Mouse (Mus musculus): ENCODE measurements around the gene Cdh23. TPM values are rescaled to one million over a fixed set of nuclear protein-coding genes. Genes with fewer than 3 reads are reported as not detected.

Cdh23 gene
- polyA plus RNA-seq, 1 experiment from 2014 or later: 0.73 TPM

DNA sequence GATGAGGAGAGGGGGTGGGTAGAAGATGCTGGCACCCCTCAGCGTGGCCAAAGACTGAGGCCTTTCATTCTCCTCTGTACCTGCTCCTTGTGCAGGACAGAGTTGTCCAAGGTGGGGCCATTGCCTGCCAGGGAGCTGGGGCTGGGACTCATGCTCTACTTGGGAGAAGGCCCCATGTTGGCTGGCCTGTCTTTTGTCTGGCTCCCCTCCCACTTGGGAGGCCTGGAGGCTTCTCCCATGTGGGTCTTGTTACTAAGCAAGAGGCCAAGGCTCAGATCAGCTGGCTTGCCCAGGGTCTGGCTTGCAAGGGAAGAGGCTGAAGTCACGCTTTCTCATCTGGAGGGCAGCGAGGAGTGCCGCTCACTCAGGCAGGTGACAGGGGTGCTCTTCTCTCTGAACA, 338.8 kb downstream of the Cdh23 start:
- peaks cover 41% of the 10 kb centered on the region for H3K4me1 ChIP-seq
- no peaks in the 10 kb centered on the region for H3K36me3 ChIP-seq
- WGBS: 87% methylated on average over 4 of the region's 4 CpGs
- H3K27ac ChIP-seq (replicated peaks): no peak overlapping the region
- H3K9ac ChIP-seq: no peak overlapping the region
- no peak overlapping the region for H3K4me2 ChIP-seq (replicated peaks)
- no peak for ATAC-seq (ENCODE audit: insufficient number of reproducible peaks, low FRiP score, low TSS enrichment, low read depth)
- H3K27me3 ChIP-seq: no peaks in the 10 kb centered on the region
- no peaks in the 10 kb centered on the region for H3K9me3 ChIP-seq (replicated peaks)
- H3K4me3 ChIP-seq (replicated peaks): no peak overlapping the region

DNA sequence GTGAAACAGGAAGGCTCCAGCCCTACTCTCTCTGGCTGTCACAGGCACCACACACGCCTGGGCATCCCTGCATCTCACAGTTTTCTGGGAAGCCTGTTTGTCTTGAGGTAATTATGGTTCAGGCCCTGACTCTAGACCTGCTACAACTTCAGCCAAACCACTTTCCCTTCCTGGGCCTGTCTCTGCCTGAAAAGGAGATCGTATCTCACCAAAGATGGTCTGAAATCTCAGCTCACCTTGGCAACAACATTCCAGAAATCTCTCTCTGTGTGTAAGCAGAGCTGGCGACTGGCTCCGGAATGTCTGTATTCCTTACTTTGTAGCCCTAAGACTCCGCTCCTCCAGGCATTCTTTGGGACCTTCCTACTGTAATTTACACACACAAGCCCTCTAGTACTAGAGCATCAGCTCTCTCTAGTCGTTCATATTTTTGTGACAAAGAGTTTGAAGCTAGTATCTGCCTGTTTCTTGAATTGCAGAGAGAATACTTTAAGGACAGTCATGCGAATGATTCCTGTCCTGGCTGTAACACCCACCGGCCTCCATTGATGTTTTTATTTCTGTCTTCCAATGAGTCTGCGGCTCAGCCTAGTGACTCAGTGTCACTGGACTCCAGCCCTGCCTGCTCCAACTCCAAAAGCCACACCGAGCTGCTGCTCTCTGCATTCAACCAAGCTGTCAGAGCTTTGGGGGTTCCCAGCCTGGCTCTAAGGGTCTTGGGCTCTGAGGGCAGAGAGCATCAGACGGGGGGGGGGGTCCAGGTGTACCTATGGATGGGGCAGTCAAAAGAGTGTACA, 341.2 kb downstream of the Cdh23 start:
- peak overlapping the region; percentile 68 for H3K27ac ChIP-seq (replicated peaks)
- no peak overlapping the region for H3K9ac ChIP-seq
- no peak overlapping the region for H3K4me2 ChIP-seq (replicated peaks)
- H3K36me3 ChIP-seq: no peaks in the 10 kb centered on the region
- no peak for ATAC-seq (ENCODE audit: insufficient number of reproducible peaks, low FRiP score, low TSS enrichment, low read depth)
- 51% methylated on average over 11 of the region's 11 CpGs for WGBS
- no peaks in the 10 kb centered on the region for H3K9me3 ChIP-seq (replicated peaks)
- no peaks in the 10 kb centered on the region for H3K27me3 ChIP-seq
- no peak overlapping the region for H3K4me3 ChIP-seq (replicated peaks)
- H3K4me1 ChIP-seq: peaks cover 48% of the 10 kb centered on the region

DNA sequence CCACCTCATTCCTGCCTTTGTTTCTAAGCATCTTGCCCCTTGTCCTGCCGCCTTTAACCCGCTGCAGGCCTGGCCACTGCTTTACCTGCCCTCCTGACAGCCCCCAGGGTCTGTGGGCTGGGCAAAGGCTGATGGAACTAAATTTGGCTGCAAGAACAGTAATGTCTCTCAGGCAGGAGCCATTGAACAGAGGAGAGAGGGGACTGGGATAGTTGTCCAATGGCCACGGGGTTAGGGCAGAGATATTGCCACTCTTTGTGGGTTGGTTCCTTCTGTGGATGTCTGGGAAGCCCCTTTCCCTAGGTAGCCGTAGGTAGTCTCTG, 342.3 kb downstream of the Cdh23 start:
- Histone ChIP-seq H3K27ac (replicated peaks) (peak overlapping the region; percentile 28; the same call in 1 of the 2 replicates), H3K27me3 (no peaks in the 10 kb centered on the region), H3K9me3 (replicated peaks) (no peaks in the 10 kb centered on the region), H3K4me3 (replicated peaks) (no peak overlapping the region), H3K4me1 (peaks cover 58% of the 10 kb centered on the region), H3K4me2 (replicated peaks) (no peak overlapping the region), H3K36me3 (no peaks in the 10 kb centered on the region), H3K9ac (no peak overlapping the region)
- 88% methylated on average over 4 of the region's 4 CpGs for WGBS
- no peak for ATAC-seq (ENCODE audit: insufficient number of reproducible peaks, low FRiP score, low TSS enrichment, low read depth)

DNA sequence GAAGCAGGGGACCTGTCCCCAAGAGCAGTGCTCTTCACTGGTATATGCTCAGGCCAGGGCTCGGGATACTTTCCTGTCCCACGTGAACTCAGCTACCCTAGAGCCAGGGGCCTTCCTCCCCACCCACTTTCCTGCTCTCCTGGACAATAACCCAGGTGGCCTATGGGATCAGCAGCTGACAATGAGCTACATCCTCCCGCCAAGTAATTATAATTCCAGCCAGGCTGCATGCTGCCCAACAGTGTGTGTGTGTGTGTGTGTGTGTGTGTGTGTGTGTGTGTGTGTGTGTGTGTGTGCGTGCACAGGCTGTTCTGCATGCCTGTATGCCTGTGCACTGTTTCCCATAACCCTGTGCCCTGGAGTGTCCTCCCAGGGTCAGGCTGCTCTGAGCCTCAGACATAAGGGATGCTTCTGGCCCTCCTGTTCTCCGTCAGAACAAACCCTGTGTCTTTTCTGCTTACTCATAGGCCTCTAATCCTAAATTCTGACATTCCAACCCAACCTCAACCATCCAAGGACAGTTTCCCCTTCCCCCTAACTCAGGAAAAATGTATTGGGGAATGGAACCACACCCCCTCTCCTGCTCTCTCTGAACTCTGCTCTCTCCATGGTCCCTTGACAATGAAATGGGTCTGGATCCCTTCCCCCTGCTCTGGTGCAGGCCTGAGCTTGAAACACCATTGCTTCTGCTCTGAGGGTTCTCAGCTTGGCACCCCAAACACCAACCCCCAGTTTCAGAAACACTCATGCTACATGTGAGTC, 342.9 kb downstream of the Cdh23 start:
- Histone ChIP-seq H3K9me3 (replicated peaks) (no peaks in the 10 kb centered on the region), H3K4me1 (peaks cover 61% of the 10 kb centered on the region), H3K36me3 (no peaks in the 10 kb centered on the region), H3K4me2 (replicated peaks) (no peak overlapping the region), H3K4me3 (replicated peaks) (no peak overlapping the region), H3K9ac (no peak overlapping the region), H3K27me3 (no peaks in the 10 kb centered on the region), H3K27ac (replicated peaks) (peak overlapping the region; percentile 28; the same call in 1 of the 2 replicates)
- 52% methylated on average over 5 of the region's 5 CpGs for WGBS
- no peak for ATAC-seq (ENCODE audit: insufficient number of reproducible peaks, low FRiP score, low TSS enrichment, low read depth)

DNA sequence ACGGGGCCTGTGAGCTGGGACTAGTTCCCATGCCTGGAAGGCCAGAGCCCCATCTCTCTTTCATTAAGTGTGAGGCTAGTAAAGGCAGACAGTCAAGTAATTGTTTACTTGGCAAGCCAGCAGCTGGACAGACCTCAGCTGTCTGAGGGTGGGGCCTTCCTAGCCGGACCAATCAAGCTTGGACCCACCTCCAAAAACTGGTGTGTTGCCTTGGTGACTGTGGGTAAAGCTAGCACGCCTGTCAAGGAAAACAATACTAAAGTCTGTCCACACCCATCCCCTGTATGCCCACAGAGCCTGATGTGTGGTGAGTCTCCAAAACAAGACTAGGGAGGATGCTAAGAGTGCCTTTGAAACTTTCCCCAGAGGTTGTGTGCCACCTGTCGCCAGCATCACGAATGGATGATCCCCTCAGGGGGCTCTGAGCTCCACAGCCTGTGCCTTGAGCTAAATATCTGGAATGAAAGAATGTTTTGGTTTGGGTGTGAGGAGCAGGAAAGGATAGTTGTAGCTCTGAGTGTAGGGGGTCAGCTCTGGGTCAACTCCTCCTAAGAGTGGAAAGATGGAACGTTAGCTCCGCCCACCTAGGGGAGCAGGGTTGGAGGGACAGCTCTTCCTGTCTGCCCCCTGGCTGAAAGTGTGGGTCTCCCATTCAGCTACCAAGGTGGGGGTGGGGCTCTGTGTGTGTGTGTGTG, 344.4 kb downstream of the Cdh23 start:
- Histone ChIP-seq H3K27me3 (no peaks in the 10 kb centered on the region), H3K9me3 (replicated peaks) (no peaks in the 10 kb centered on the region), H3K4me2 (replicated peaks) (no peak overlapping the region), H3K9ac (no peak overlapping the region), H3K36me3 (no peaks in the 10 kb centered on the region), H3K27ac (replicated peaks) (peak overlapping the region; percentile 65), H3K4me1 (peaks cover 60% of the 10 kb centered on the region), H3K4me3 (replicated peaks) (no peak overlapping the region)
- peak; percentile 69; the same call in 1 of the 2 replicates for ATAC-seq (ENCODE audit: insufficient number of reproducible peaks, low FRiP score, low TSS enrichment, low read depth)
- 18% methylated on average over 7 of the region's 7 CpGs for WGBS

DNA sequence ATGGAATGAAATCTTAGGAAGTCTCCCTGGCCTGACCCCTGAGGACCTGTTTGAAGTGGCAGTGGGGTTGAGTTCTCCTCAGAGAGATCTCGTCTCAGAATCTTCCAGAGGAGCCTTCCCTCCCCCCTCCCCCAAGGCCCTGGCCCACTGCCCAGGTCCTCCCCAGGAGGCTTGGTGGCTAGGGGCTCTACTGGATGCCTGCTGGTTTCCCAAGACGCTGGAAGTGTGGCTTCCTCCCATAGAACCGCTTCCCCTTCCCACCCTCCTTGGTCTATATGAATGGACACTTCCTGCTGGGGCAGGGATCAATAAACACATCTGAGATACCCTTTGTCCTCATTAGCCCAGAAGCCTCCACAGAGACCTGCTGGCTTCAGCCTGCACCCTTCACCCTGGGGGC, 345.0 kb downstream of the Cdh23 start:
- Histone ChIP-seq H3K9ac (no peak overlapping the region), H3K4me2 (replicated peaks) (no peak overlapping the region), H3K36me3 (no peaks in the 10 kb centered on the region), H3K4me1 (peaks cover 66% of the 10 kb centered on the region), H3K27me3 (peaks cover 3% of the 10 kb centered on the region; the same call in 1 of the 2 replicates), H3K4me3 (replicated peaks) (no peak overlapping the region; the same call in 1 of the 2 replicates), H3K27ac (replicated peaks) (peak overlapping the region; percentile 65), H3K9me3 (replicated peaks) (no peaks in the 10 kb centered on the region)
- WGBS: 14% methylated on average over 3 of the region's 3 CpGs
- no peak for ATAC-seq (ENCODE audit: insufficient number of reproducible peaks, low FRiP score, low TSS enrichment, low read depth)

DNA sequence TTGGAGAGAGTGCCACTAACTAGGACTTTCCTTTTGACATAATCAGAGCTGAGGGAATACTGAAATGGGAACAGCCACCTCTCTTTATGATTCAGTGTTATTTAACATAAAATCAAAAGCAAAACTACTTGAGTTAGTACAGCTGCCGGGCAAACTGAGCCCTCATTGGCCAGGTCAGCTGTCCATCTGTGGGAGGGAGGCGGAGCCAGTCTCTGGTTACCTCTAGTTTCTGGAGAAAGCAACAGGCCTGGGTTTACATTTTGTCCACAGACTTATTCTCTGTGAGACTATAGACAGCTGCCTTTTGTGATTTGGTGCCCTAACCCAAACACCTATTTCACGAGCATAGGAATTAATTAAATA, 345.5 kb downstream of the Cdh23 start:
- H3K4me2 ChIP-seq (replicated peaks): peak overlapping the region; percentile 34
- WGBS: 28% methylated on average over 3 of the region's 3 CpGs

DNA sequence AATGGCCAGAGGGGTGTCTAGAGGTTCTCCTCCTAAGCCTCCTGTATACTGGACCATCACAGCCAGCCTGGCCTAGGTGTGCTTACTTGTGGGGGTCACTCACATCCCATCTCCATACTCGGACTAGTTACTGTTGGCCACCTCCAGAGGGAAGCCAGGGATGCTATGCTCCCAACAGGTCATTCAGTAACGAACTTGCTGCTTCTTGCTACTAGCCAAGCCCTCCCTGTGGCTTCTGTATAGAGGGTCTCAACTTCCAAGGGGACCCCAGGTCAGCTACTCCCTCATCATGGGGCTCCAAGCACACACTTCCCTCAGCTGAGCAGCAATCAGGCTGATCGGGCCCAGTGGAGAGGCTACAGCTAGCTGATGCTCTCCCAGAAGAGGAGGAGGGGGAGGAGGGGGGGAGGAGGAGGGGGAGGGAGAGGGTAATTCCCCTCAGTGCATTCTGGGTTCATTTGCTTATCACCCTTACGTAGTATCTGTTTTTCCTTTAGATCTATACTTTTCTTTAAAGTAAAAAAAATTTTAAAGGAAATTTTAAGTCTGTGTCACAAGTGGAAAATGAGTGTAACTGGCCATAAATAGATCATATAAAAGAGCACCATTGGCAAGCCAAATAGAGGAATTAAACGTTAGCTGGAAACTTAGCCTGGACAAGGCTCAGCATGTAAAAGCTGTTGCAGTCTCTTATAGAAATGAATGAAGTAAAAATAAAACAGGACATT, 346.0 kb downstream of the Cdh23 start:
- 44% methylated on average over 5 of the region's 5 CpGs for WGBS
- Histone ChIP-seq H3K4me3 (replicated peaks) (peak overlapping the region; percentile 31), H3K4me1 (peaks cover 68% of the 10 kb centered on the region), H3K9ac (no peak overlapping the region), H3K9me3 (replicated peaks) (no peaks in the 10 kb centered on the region), H3K27me3 (peaks cover 4% of the 10 kb centered on the region; the same call in 1 of the 2 replicates), H3K4me2 (replicated peaks) (peak overlapping the region; percentile 34), H3K27ac (replicated peaks) (peak overlapping the region; percentile 65; the same call in 1 of the 2 replicates), H3K36me3 (no peaks in the 10 kb centered on the region)
- no peak for ATAC-seq (ENCODE audit: insufficient number of reproducible peaks, low FRiP score, low TSS enrichment, low read depth)

More for the DNA sequence above, 345.5 kb downstream of the Cdh23 start:
- Histone ChIP-seq H3K27me3 (peaks cover 4% of the 10 kb centered on the region; the same call in 1 of the 2 replicates), H3K36me3 (no peaks in the 10 kb centered on the region), H3K9ac (no peak overlapping the region), H3K9me3 (replicated peaks) (no peaks in the 10 kb centered on the region), H3K4me1 (peaks cover 68% of the 10 kb centered on the region), H3K27ac (replicated peaks) (peak overlapping the region; percentile 65), H3K4me3 (replicated peaks) (peak overlapping the region; percentile 31)
- no peak for ATAC-seq (ENCODE audit: insufficient number of reproducible peaks, low FRiP score, low TSS enrichment, low read depth)

DNA sequence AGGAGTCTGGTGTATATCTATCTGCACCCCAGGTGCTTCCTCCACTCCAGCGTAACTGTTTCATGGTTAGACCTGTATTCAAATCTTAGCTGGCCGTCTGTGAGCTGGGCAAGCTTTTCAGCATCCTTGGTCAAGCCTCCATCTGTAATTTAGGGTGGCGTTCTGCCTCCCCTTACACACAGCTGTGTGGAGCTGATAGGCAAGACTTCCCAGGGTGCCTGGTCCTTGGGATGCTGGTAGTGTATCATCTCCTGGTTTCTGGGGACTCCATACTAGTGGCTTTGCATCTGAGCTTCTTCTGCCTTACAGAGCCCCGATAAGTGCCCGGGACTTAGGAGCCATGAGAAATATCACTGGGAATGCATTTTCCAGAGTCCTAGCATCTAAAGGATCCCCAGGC, 346.6 kb downstream of the Cdh23 start:
- no peak for ATAC-seq (ENCODE audit: insufficient number of reproducible peaks, low FRiP score, low TSS enrichment, low read depth)
- Histone ChIP-seq H3K36me3 (no peaks in the 10 kb centered on the region), H3K27ac (replicated peaks) (0 out of 2 replicates have a peak overlapping the region, but pooled peaks have one; percentile 22), H3K27me3 (peaks cover 4% of the 10 kb centered on the region; the same call in 1 of the 2 replicates), H3K4me1 (peaks cover 62% of the 10 kb centered on the region), H3K9ac (no peak overlapping the region), H3K4me3 (replicated peaks) (no peak overlapping the region), H3K4me2 (replicated peaks) (no peak overlapping the region), H3K9me3 (replicated peaks) (no peaks in the 10 kb centered on the region)
- WGBS: 88% methylated on average over 5 of the region's 5 CpGs

DNA sequence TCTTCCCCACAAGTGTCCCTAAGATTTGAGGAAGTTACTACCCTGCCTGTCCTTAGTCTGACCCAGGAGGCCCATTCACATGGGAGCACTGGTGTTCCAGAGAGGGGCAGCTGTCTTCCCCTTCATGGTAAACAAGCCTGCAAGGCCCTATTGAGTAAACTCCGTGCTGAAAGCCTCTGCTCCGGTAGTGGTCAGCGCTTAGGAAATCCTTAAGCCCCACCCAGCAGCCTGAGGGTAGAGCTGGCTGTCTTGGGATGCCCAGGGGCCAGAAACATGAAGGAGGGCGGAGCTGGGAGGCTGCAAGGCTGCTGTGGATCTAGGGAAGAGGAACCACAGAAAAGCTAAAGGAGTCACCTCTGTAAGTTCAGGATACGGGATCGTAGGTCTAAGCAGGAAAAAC, 347.2 kb downstream of the Cdh23 start:
- no peaks in the 10 kb centered on the region for H3K36me3 ChIP-seq
- H3K27me3 ChIP-seq: peaks cover 4% of the 10 kb centered on the region; the same call in 1 of the 2 replicates
- H3K4me1 ChIP-seq: peaks cover 59% of the 10 kb centered on the region
- WGBS: 38% methylated on average over 6 of the region's 6 CpGs
- H3K27ac ChIP-seq (replicated peaks): no peak overlapping the region
- no peaks in the 10 kb centered on the region for H3K9me3 ChIP-seq (replicated peaks)
- no peak overlapping the region for H3K9ac ChIP-seq
- ATAC-seq (ENCODE audit: insufficient number of reproducible peaks, low FRiP score, low TSS enrichment, low read depth): no peak
- no peak overlapping the region for H3K4me3 ChIP-seq (replicated peaks)
- no peak overlapping the region for H3K4me2 ChIP-seq (replicated peaks)

Data from embryonic facial prominence, embryonic 15.5 days (tissue).